Mouse (Mus musculus): ENCODE measurements at regions not wholly inside any gene's neighbourhood (a gene's known extent, or its start where the extent isn't known, plus 50 kb on each side); places are given as distances from the start of the nearest gene placed in this dataset.
"Not testable (repeated sequence)": the region's sequence is repeated elsewhere in the genome, so short reads cannot be mapped to it uniquely, and the experiment has no call there.

- Histone ChIP-seq H3K4me2 (ENCODE audit: low read depth, severe bottlenecking) (no peak overlapping the region), H3K9ac (ENCODE audit: low read length) (no peak overlapping the region), H3K9me3 (ENCODE audit: control insufficient read depth, low read length) (peaks cover 5% of the 10 kb centered on the region; the same call in 1 of the 2 replicates), H3K4me1 (ENCODE audit: control insufficient read depth, insufficient read depth, low read length) (no peaks in the 10 kb centered on the region), H3K27ac (replicated peaks; ENCODE audit: low read depth, low read length) (no peak overlapping the region), H3K27me3 (ENCODE audit: control insufficient read depth, insufficient read depth, low read length) (no peaks in the 10 kb centered on the region), H3K4me3 (ENCODE audit: low read depth, low read length) (no peak overlapping the region), H3K36me3 (ENCODE audit: control insufficient read depth, insufficient read depth, low read length) (no peaks in the 10 kb centered on the region)
- no peak for ATAC-seq (ENCODE audit: insufficient number of reproducible peaks, low FRiP score, low TSS enrichment, low read depth)
- whole genome bisulfite sequencing = 91% methylated on average over 7 of the region's 7 CpGs
- no peak for DNase-seq (ENCODE audit: low spot score)
Observed at GRCm38 (mm10) chr15:38433386-38433785, 1008.0 kb downstream of the 4930447A16Rik start.

DNA sequence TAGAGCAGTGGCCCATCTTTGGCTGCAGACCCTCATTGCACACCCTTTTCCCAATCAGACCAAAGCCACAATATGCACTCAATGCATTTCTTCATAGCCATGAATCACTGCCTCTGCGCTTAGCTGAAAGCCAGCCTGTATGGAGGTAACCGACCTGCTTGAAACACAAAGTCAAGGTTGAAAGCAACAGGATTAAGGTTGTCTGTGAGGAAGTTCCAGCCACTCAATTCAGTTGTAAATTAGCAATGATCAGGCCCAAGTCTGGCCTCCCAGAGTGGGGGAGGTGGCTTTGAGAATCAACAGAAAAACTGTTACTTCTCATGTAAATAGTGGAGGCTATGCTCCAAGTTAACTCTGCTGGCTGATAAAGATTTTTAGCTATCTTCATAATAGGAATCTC lies 1008.9 kb downstream of the 4930447A16Rik start:
- not testable (repeated sequence) for H3K4me1 ChIP-seq (ENCODE audit: control insufficient read depth, insufficient read depth, low read length); H3K4me3 ChIP-seq (ENCODE audit: low read depth, low read length); H3K4me2 ChIP-seq (ENCODE audit: low read depth, severe bottlenecking); H3K9ac ChIP-seq (ENCODE audit: low read length); ATAC-seq (ENCODE audit: insufficient number of reproducible peaks, low FRiP score, low TSS enrichment, low read depth); H3K36me3 ChIP-seq (ENCODE audit: control insufficient read depth, insufficient read depth, low read length); H3K27ac ChIP-seq (replicated peaks; ENCODE audit: low read depth, low read length); H3K27me3 ChIP-seq (ENCODE audit: control insufficient read depth, insufficient read depth, low read length); DNase-seq (ENCODE audit: low spot score); H3K9me3 ChIP-seq (ENCODE audit: control insufficient read depth, low read length)
- 86% methylated on average over 2 of the region's 2 CpGs for WGBS
